Mouse (Mus musculus): ENCODE measurements at regions not wholly inside any gene's neighbourhood (a gene's known extent, or its start where the extent isn't known, plus 50 kb on each side); places are given as distances from the start of the nearest gene placed in this dataset.
A peak's percentile ranks its signal among the peaks of the same experiment; 100 is the strongest.

GRCm38 (mm10) chr5:111660447-111660846 is 73.3 kb upstream of the Gm26897 start:
- DNase-seq: no peak

GRCm38 (mm10) chr5:111660968-111661367 is 72.8 kb upstream of the Gm26897 start:
- DNase-seq: no peak

GRCm38 (mm10) chr5:111661971-111662370 is 71.8 kb upstream of the Gm26897 start:
- DNase-seq: peak; percentile 65

- no peak for DNase-seq
Observed at GRCm38 (mm10) chr5:111663831-111664230, 69.9 kb upstream of the Gm26897 start.

- DNase-seq: no peak
Observed at GRCm38 (mm10) chr5:111665406-111665805, 68.3 kb upstream of the Gm26897 start.

GRCm38 (mm10) chr5:111666007-111666406 is 67.7 kb upstream of the Gm26897 start:
- DNase-seq: no peak

GRCm38 (mm10) chr5:111667901-111668300 is 65.8 kb upstream of the Gm26897 start:
- DNase-seq: peak; percentile 16

- no peak for DNase-seq
Observed at GRCm38 (mm10) chr5:111669139-111669538, 64.6 kb upstream of the Gm26897 start.

- peak; percentile 11 for DNase-seq
Observed at GRCm38 (mm10) chr5:111671762-111672161, 62.0 kb upstream of the Gm26897 start.

- peak; percentile 7 for DNase-seq
Observed at GRCm38 (mm10) chr5:111674976-111675672, 58.6 kb upstream of the Gm26897 start.

- DNase-seq: peak; percentile 75
Observed at GRCm38 (mm10) chr5:111675673-111676261, 58.0 kb upstream of the Gm26897 start.

- DNase-seq: no peak
Observed at GRCm38 (mm10) chr5:111677847-111678311, 55.8 kb upstream of the Gm26897 start.

- no peak for DNase-seq
Observed at GRCm38 (mm10) chr5:111678496-111678895, 55.2 kb upstream of the Gm26897 start.

GRCm38 (mm10) chr5:111681362-111682028 is 52.2 kb upstream of the Gm26897 start:
- DNase-seq: no peak

- peak; percentile 63 for DNase-seq
Observed at GRCm38 (mm10) chr5:111682899-111683298, 50.8 kb upstream of the Gm26897 start.
